Mouse (Mus musculus): ENCODE data around the gene Eif2b1.

DNA sequence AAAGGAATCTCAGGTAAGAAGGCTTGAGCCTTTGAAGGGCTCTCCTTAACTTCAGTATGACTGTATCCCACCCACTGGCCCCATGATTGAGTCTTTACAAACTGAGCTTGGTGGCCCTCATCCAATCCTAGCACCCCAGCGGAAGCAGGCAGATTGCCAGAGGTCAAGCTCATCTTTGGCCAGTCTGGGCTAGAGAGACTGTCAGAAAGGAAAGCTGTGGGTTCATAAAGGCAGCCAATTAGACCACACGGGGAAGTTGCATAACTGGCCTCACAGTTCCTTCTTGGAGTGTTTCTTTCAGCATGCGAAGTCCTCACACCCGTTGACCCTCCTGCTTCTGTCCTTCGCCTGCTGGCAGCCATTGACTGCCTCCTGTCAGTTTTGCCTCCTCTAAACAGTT, 3.6 kb upstream of the Eif2b1 start:
- no peak for TF ChIP-seq CTCF (IDR thresholded peaks at IDR 0.05; ENCODE audit: borderline replicate concordance, control insufficient read depth, extremely low read depth, insufficient read depth, low read length, poor library complexity)
- no peak for TF ChIP-seq POLR2A (IDR thresholded peaks at IDR 0.05; ENCODE audit: control insufficient read depth, extremely low read depth, insufficient read depth, low read length, poor library complexity)
